Mouse (Mus musculus): ENCODE results near the gene Scaper. TPM values are rescaled to one million over a fixed set of nuclear protein-coding genes. Genes with fewer than 3 reads are reported as not detected.

The Scaper gene
- polyA plus RNA-seq, 1 experiment from 2014 or later, result 27.6 TPM

GRCm38 (mm10) chr9:55902964-55903363, 35.0 kb downstream of the Scaper start:
- DNase-seq (ENCODE audit: low spot score), result no peak
- no peak overlapping the region for H3K9ac ChIP-seq (ENCODE audit: low read length)
- H3K36me3 ChIP-seq (ENCODE audit: control insufficient read depth, insufficient read depth, low read length), result no peaks in the 10 kb centered on the region
- no peaks in the 10 kb centered on the region for H3K9me3 ChIP-seq (replicated peaks; ENCODE audit: control insufficient read depth, low read length)
- 50% methylated on average over 2 of the region's 2 CpGs for WGBS
- no peaks in the 10 kb centered on the region for H3K4me1 ChIP-seq (ENCODE audit: control insufficient read depth, insufficient read depth, low read length)
- ATAC-seq, result no peak
- H3K27ac ChIP-seq (ENCODE audit: low read depth, low read length), result no peak overlapping the region
- H3K4me2 ChIP-seq (ENCODE audit: low read length), result no peak overlapping the region
- no peak overlapping the region for H3K4me3 ChIP-seq (ENCODE audit: low read depth, low read length)
- H3K27me3 ChIP-seq (replicated peaks; ENCODE audit: control insufficient read depth, insufficient read depth, low read length), result no peaks in the 10 kb centered on the region

DNA sequence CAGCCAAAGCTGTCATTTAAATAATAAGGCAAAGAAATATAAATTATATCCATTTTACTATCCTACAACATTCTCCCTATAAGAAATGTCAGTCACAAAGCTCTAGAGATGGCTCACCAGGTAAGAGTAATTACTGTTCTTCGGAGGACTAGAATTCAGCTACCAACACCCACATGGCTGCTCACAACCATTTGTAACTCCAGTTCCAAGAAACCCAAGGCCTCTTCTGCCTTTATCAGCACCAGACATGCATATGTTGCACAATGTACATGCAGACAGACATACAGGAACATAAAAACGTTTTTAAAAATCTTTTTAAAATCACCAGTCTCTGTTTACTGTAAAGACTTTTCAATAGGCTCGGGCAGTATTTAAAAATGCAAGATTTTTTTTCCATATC, 36.3 kb downstream of the Scaper start:
- H3K4me2 ChIP-seq (ENCODE audit: low read length), result no peak overlapping the region
- no peaks in the 10 kb centered on the region for H3K36me3 ChIP-seq (ENCODE audit: control insufficient read depth, insufficient read depth, low read length)
- 75% methylated on average over 3 of the region's 3 CpGs for WGBS
- no peaks in the 10 kb centered on the region for H3K4me1 ChIP-seq (ENCODE audit: control insufficient read depth, insufficient read depth, low read length)
- H3K27ac ChIP-seq (ENCODE audit: low read depth, low read length), result no peak overlapping the region
- no peak overlapping the region for H3K9ac ChIP-seq (ENCODE audit: low read length)
- ATAC-seq (no peak), DNase-seq (ENCODE audit: low spot score) (no peak)
- H3K9me3 ChIP-seq (replicated peaks; ENCODE audit: control insufficient read depth, low read length), result no peaks in the 10 kb centered on the region
- H3K27me3 ChIP-seq (replicated peaks; ENCODE audit: control insufficient read depth, insufficient read depth, low read length), result no peaks in the 10 kb centered on the region
- no peak overlapping the region for H3K4me3 ChIP-seq (ENCODE audit: low read depth, low read length)

- ATAC-seq, result no peak
- DNase-seq (ENCODE audit: low spot score), result no peak
- Histone ChIP-seq H3K4me2 (ENCODE audit: low read length) (no peak overlapping the region), H3K4me3 (ENCODE audit: low read depth, low read length) (no peak overlapping the region), H3K9ac (ENCODE audit: low read length) (no peak overlapping the region), H3K36me3 (ENCODE audit: control insufficient read depth, insufficient read depth, low read length) (no peaks in the 10 kb centered on the region), H3K4me1 (ENCODE audit: control insufficient read depth, insufficient read depth, low read length) (no peaks in the 10 kb centered on the region), H3K9me3 (replicated peaks; ENCODE audit: control insufficient read depth, low read length) (no peaks in the 10 kb centered on the region), H3K27me3 (replicated peaks; ENCODE audit: control insufficient read depth, insufficient read depth, low read length) (no peaks in the 10 kb centered on the region), H3K27ac (ENCODE audit: low read depth, low read length) (no peak overlapping the region)
- 46% methylated on average over 3 of the region's 4 CpGs for WGBS
Measured at GRCm38 (mm10) chr9:55900531-55900930, 37.4 kb downstream of the Scaper start.

GRCm38 (mm10) chr9:55878066-55878465, 59.9 kb downstream of the Scaper start:
- H3K4me2 ChIP-seq (ENCODE audit: low read length), result no peak overlapping the region
- H3K9me3 ChIP-seq (replicated peaks; ENCODE audit: control insufficient read depth, low read length), result no peaks in the 10 kb centered on the region
- H3K9ac ChIP-seq (ENCODE audit: low read length), result no peak overlapping the region
- peak; percentile 61; the same call in 1 of the 2 replicates for ATAC-seq
- no peaks in the 10 kb centered on the region for H3K27me3 ChIP-seq (replicated peaks; ENCODE audit: control insufficient read depth, insufficient read depth, low read length)
- H3K27ac ChIP-seq (ENCODE audit: low read depth, low read length), result no peak overlapping the region
- 81% methylated on average over 1 of the region's 1 CpGs for WGBS
- DNase-seq (ENCODE audit: low spot score), result peak; percentile 65
- H3K4me3 ChIP-seq (ENCODE audit: low read depth, low read length), result no peak overlapping the region
- no peaks in the 10 kb centered on the region for H3K4me1 ChIP-seq (ENCODE audit: control insufficient read depth, insufficient read depth, low read length)
- H3K36me3 ChIP-seq (ENCODE audit: control insufficient read depth, insufficient read depth, low read length), result no peaks in the 10 kb centered on the region

DNA sequence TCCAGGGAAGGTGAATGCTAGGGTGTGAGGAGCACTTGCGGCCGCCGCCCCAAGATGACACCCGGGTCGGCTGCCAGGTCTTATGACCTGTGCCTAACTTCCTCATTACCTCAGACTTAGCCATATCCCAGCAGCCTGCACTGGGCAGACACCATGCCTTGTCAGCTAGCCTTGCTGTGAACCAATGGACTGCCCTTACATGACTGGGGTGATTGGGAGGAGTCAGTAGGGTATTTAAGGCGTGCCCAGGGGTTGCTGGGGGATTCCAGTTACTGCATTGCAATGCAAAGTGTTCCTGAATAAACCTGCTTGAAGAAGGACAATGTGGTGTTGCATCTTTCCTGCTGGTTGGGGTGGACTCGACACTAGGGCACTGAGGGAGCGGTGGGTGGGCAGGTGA, 148.5 kb downstream of the Scaper start:
- Histone ChIP-seq H3K27me3 (replicated peaks; ENCODE audit: control insufficient read depth, insufficient read depth, low read length) (no peaks in the 10 kb centered on the region), H3K36me3 (ENCODE audit: control insufficient read depth, insufficient read depth, low read length) (no peaks in the 10 kb centered on the region), H3K4me3 (ENCODE audit: low read depth, low read length) (no peak overlapping the region), H3K27ac (ENCODE audit: low read depth, low read length) (no peak overlapping the region), H3K9me3 (replicated peaks; ENCODE audit: control insufficient read depth, low read length) (no peaks in the 10 kb centered on the region), H3K4me2 (ENCODE audit: low read length) (no peak overlapping the region), H3K4me1 (ENCODE audit: control insufficient read depth, insufficient read depth, low read length) (no peaks in the 10 kb centered on the region), H3K9ac (ENCODE audit: low read length) (no peak overlapping the region)
- no peak for ATAC-seq
- WGBS, result 86% methylated on average over 8 of the region's 8 CpGs
- no peak for DNase-seq (ENCODE audit: low spot score)

DNA sequence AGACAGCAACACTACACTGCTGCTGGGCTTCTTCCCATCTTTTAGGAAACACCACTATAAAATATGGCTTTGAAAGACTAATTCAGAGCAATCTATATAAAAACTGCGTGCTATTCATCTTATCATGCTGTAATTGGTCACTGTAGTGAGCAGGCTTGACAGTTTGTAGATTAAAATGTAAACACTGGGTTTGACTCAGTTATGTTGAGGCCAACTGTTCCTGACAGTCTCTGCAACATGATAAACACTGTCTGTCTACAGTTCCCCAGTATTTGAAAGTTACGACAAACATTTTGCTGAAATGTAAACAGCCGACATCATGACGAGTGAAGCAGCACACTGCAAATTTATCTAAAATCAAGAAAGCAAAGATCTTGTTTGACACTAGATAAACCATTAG, 225.9 kb downstream of the Scaper start:
- no peak overlapping the region for H3K27ac ChIP-seq (ENCODE audit: low read depth, low read length)
- H3K4me1 ChIP-seq (ENCODE audit: control insufficient read depth, insufficient read depth, low read length), result no peaks in the 10 kb centered on the region
- DNase-seq (ENCODE audit: low spot score), result peak; percentile 51
- H3K4me3 ChIP-seq (ENCODE audit: low read depth, low read length), result no peak overlapping the region
- 78% methylated on average over 4 of the region's 4 CpGs for WGBS
- peak; percentile 44; the same call in 1 of the 2 replicates for ATAC-seq
- H3K36me3 ChIP-seq (ENCODE audit: control insufficient read depth, insufficient read depth, low read length), result no peaks in the 10 kb centered on the region
- no peak overlapping the region for H3K9ac ChIP-seq (ENCODE audit: low read length)
- no peaks in the 10 kb centered on the region for H3K9me3 ChIP-seq (replicated peaks; ENCODE audit: control insufficient read depth, low read length)
- no peak overlapping the region for H3K4me2 ChIP-seq (ENCODE audit: low read length)
- no peaks in the 10 kb centered on the region for H3K27me3 ChIP-seq (replicated peaks; ENCODE audit: control insufficient read depth, insufficient read depth, low read length)

DNA sequence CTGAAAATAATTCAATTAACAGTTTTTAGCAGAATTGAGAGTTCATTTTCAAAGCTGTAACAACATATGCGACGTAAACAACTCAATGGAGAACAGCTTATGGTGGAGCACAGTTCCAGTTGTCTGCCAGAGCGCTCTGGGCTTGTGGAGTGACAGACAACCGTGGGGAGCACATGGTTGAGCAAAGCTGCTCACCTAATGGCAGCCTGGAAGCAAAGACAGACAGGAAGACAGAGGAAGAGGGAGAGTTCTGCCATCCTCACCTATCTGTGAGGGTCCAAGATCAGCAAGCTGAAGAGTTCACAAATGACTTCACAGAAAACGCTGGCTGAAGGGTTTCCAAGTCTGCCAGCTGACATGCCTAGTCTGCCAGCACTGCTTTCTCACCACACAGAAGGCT, 227.4 kb downstream of the Scaper start:
- H3K9me3 ChIP-seq (replicated peaks; ENCODE audit: control insufficient read depth, low read length), result no peaks in the 10 kb centered on the region
- H3K4me1 ChIP-seq (ENCODE audit: control insufficient read depth, insufficient read depth, low read length), result no peaks in the 10 kb centered on the region
- H3K4me3 ChIP-seq (ENCODE audit: low read depth, low read length), result no peak overlapping the region
- no peaks in the 10 kb centered on the region for H3K27me3 ChIP-seq (replicated peaks; ENCODE audit: control insufficient read depth, insufficient read depth, low read length)
- no peak overlapping the region for H3K27ac ChIP-seq (ENCODE audit: low read depth, low read length)
- no peak overlapping the region for H3K4me2 ChIP-seq (ENCODE audit: low read length)
- 72% methylated on average over 5 of the region's 5 CpGs for WGBS
- DNase-seq (ENCODE audit: low spot score) (peak; percentile 61), ATAC-seq (peak; percentile 71; the same call in 1 of the 2 replicates)
- H3K9ac ChIP-seq (ENCODE audit: low read length), result no peak overlapping the region
- H3K36me3 ChIP-seq (ENCODE audit: control insufficient read depth, insufficient read depth, low read length), result no peaks in the 10 kb centered on the region

GRCm38 (mm10) chr9:55706603-55707002, 231.3 kb downstream of the Scaper start:
- no peak overlapping the region for H3K9ac ChIP-seq (ENCODE audit: low read length)
- no peak for ATAC-seq
- H3K4me2 ChIP-seq (ENCODE audit: low read length), result no peak overlapping the region
- peak; percentile 14 for DNase-seq (ENCODE audit: low spot score)
- H3K9me3 ChIP-seq (replicated peaks; ENCODE audit: control insufficient read depth, low read length), result no peaks in the 10 kb centered on the region
- 71% methylated on average over 3 of the region's 3 CpGs for WGBS
- no peaks in the 10 kb centered on the region for H3K4me1 ChIP-seq (ENCODE audit: control insufficient read depth, insufficient read depth, low read length)
- no peaks in the 10 kb centered on the region for H3K27me3 ChIP-seq (replicated peaks; ENCODE audit: control insufficient read depth, insufficient read depth, low read length)
- H3K36me3 ChIP-seq (ENCODE audit: control insufficient read depth, insufficient read depth, low read length), result no peaks in the 10 kb centered on the region
- H3K4me3 ChIP-seq (ENCODE audit: low read depth, low read length), result no peak overlapping the region
- H3K27ac ChIP-seq (ENCODE audit: low read depth, low read length), result no peak overlapping the region

DNA sequence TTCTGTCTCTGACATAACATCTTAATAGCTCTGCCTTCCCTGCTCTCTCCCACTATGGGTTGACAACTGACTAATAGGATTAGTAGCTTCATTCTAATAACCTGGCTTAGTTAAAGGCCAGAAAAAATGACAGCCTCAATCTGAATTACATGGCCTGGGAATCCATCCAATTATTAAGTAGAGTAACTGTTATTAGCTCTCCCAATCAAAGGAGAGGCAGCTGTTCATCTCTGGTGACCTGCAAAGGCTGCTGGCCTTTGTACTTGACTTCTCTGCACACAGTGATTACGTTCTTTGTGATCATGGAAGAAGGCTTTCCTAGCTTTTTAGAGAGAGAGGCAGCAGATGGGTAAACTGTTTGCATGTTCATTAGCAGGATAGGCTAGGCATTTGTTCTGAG, 242.6 kb downstream of the Scaper start:
- Histone ChIP-seq H3K4me3 (ENCODE audit: low read depth, low read length) (no peak overlapping the region), H3K9me3 (replicated peaks; ENCODE audit: control insufficient read depth, low read length) (no peaks in the 10 kb centered on the region), H3K27ac (ENCODE audit: low read depth, low read length) (no peak overlapping the region), H3K36me3 (ENCODE audit: control insufficient read depth, insufficient read depth, low read length) (no peaks in the 10 kb centered on the region), H3K4me2 (ENCODE audit: low read length) (no peak overlapping the region), H3K9ac (ENCODE audit: low read length) (no peak overlapping the region), H3K4me1 (ENCODE audit: control insufficient read depth, insufficient read depth, low read length) (no peaks in the 10 kb centered on the region), H3K27me3 (replicated peaks; ENCODE audit: control insufficient read depth, insufficient read depth, low read length) (no peaks in the 10 kb centered on the region)
- DNase-seq (ENCODE audit: low spot score) (peak; percentile 56), ATAC-seq (peak; percentile 32; the same call in 1 of the 2 replicates)
- 17% methylated on average over 1 of the region's 1 CpGs for WGBS

All from forebrain, embryonic 14.5 days (tissue).